Mouse (Mus musculus): ENCODE measurements around the gene Nt5c2.
A peak's percentile ranks its signal among the peaks of the same experiment; 100 is the strongest.
"Not testable (repeated sequence)": the region's sequence is repeated elsewhere in the genome, so short reads cannot be mapped to it uniquely, and the experiment has no call there.

Gene Nt5c2

GRCm38 (mm10) chr19:47015965-47016364 lies 1.0 kb upstream of the Nt5c2 start:
- no peak for DNase-seq

DNA sequence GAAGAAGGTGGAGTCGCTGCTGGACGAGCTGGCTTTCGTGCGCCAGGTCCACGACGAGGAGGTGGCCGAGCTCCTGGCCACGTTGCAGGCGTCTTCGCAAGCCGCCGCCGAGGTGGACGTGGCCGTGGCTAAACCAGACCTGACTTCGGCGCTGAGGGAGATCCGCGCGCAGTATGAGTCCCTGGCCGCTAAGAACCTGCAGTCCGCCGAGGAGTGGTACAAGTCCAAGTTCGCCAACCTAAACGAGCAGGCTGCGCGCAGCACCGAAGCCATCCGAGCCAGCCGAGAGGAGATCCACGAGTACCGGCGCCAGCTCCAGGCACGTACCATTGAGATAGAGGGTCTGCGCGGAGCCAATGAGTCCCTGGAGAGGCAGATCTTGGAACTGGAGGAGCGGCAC lies 443 bp upstream of the Nt5c2 start:
- no peak for DNase-seq

- no peak for DNase-seq
These were observed 850 bp downstream of the Nt5c2 start for GRCm38 (mm10) chr19:47014159-47014446.

GRCm38 (mm10) chr19:47013340-47014158 lies 1.4 kb downstream of the Nt5c2 start:
- peak; percentile 57 for DNase-seq

DNA sequence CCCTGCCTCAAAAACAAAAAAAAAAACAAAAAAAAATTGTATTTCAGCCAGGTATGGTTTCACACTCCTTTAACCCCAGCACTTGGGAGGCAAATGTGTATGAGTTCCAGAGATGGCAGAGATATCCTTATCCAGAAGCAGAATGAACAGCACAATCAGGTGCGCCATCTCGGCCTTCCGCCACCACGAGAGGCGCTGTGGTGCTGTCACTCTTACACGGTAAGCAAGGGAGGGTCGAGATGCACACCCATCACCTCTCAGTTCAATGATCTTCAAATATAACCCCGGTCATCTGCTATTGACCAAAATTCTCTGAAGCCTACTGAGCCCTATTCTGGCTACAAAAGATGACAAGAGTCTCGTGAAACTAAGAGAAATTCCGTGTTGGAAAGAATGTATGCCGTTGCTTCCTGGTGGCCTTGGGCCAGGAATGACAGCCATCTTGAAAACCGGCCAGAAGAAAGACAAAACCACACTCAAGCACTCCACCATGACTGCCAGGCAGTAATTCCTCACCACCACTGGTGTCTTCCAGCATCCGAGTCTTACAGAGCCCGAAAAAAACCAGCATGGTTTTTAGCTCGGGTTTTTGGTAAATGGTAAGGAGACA lies 2.3 kb downstream of the Nt5c2 start:
- peak; percentile 88 for DNase-seq

- no peak for DNase-seq
These were observed 5.0 kb downstream of the Nt5c2 start for GRCm38 (mm10) chr19:47009943-47010342.

DNA sequence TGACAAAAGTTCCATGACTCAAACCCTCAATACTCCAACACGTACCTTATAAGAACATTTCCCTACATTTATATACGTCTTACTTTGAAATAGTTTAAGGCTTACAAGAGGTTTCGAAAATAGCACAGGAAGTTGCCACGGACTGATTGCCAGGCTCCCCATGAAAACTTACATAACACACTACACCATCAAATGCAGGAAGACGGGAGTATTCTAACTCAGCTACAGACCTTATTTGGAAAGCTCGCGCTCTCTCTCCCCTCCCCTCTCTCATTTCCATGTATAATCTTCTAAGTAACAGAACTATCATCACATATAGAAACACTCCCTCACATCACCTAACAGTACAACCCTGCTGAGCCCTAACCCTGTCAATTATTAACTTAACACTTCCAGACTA lies 5.5 kb downstream of the Nt5c2 start:
- DNase-seq: no peak

DNA sequence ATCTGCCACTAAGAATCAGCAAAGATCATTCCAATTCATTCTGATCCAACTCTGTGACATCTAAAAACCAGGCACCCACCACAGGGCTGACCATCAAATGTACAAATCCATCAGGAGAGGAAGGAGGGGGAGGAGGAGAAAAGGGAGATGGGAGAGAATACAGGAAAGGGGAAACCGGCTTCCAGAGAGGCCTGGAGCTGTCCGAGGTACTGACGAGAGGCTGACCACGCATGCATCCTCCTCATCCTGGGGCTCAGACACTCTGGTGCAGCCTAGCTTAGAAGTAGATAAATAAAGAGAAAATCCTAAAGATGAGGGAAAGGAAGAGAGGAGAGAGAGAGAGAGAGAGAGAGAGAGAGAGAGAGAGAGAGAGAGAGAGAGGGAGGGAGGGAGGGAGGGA lies 8.6 kb downstream of the Nt5c2 start:
- peak; percentile 79 for DNase-seq

- DNase-seq: peak; percentile 62
These were observed 9.1 kb downstream of the Nt5c2 start for GRCm38 (mm10) chr19:47005873-47006272.

- no peak for DNase-seq
These were observed 11.0 kb downstream of the Nt5c2 start for GRCm38 (mm10) chr19:47003742-47004511.

DNA sequence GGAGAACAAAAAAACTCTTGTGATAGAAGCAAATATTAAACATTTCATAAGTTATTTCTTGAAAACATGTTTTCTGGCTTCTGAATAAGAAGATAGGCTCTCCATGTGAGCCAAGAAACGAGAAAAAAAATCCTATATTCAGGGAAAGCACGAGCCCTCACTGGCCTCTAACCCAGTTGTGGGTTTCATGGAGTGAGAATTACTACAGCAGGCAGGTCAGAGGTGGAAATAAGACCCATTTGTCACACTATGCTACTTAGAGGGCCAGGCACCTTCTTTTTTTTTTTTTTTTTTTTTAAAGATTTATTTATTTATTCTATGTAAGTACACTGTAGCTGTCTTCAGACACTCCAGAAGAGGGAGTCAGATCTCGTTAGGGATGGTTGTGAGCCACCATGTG lies 14.6 kb downstream of the Nt5c2 start:
- DNase-seq: not testable (repeated sequence)

GRCm38 (mm10) chr19:46999753-47000152 lies 15.2 kb downstream of the Nt5c2 start:
- no peak for DNase-seq

DNA sequence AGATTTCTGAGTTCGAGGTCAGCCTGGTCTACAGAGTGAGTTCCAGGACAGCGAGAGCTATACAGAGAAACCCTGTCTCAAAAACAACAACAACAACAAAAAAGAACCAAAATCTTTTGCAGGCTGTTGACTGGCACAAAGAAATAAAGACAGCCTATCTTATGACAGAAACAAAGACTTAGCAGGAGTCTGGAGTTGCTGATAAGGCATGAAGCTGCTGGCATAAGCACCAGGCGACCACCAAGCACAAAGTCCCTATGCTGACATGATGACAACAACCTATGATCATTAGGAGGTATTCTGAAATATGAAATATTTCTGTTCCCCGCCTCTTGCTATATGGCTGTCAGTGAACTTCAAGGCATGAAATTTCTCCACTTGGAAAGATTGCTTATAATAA lies 16.0 kb downstream of the Nt5c2 start:
- no peak for DNase-seq

DNA sequence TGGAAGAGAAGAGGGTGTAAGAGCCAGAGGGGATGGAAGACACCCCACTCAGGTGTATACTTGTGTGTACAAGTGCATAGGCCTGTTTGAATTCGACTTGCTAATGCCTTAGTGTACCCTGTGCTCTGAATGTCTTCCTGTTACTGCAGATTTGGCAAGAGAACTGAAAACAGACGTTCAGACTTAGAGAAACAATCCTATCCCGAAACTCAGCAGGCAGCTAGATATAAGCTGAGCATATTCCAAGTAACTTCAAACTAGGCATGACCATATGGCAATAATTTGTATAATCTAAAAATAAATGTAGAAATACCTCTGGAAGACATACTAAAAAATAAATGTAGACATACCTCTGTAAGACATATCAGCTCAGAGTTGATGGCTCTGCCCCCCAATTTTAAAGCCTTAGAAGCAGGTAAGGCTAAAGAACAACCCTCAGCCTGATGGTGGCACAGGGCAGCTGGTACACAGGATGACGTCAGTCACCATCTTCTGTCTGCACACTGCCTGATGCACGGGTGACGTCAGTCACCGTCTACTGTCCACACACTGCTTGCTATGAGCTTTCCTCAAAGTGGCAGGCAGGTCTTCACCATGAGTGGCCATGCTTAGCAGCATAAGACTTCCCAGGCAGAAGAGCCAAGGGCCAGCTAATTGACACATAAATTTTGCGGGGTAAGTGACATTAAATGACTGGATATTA lies 16.6 kb downstream of the Nt5c2 start:
- DNase-seq: no peak

DNA sequence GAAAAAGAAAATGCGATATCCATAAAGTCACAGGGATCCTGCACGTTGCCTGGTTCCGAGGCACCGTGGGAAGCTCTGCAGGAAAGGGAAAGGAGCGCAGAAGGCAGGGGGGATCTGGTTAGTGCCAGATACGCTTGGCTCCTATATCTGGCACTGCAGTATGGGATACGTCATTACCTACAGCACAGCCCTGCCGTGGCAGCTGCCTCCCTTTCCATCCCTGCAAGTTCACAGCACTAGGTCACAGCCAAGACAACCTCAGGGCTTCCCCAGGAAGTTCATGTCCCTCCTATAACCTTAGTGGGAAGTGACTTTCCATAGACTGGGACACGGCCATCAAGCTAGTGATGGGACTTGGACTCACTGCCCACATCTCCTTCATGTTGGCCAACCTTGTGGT lies 18.9 kb downstream of the Nt5c2 start:
- DNase-seq: no peak

GRCm38 (mm10) chr19:46992329-46992728 lies 22.6 kb downstream of the Nt5c2 start:
- not testable (repeated sequence) for DNase-seq

- DNase-seq: peak; percentile 95
These were observed 23.8 kb downstream of the Nt5c2 start for GRCm38 (mm10) chr19:46991145-46991544.

DNA sequence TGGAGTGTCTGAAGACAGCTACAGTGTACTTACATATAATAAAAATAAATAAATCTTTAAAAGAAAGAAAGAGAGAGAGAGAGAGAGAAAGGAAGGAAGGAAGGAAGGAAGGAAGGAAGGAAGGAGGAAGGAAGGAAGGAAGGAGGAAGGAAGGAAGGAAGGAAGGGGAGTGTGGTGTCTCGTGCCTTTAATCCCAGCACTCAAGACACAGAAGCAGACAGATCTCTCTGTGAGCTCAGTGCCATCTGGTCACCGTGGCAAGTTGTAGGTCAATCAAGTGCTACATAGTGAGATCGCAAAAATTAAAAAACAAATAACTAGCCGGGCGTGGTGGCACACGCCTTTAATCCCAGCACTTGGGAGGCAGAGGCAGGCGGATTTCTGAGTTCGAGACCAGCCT lies 24.3 kb downstream of the Nt5c2 start:
- DNase-seq: not testable (repeated sequence)

DNA sequence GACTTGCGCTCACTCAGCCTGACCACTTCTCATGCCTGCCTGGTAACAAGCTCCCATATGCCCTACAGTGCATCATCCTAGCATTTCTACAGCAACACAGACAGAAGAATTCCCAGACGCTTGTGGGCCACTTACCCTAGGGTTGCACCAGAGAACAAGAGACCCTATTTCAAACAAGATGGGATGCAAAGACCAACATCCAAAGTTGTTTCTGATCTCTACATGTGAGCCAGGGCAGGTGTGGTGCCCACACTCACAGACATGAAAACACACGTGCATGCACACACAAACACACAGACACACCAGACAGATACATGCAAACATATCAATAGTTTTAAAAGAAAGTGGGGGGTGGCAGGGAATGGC lies 24.8 kb downstream of the Nt5c2 start:
- DNase-seq: no peak

GRCm38 (mm10) chr19:46989479-46990152 lies 25.3 kb downstream of the Nt5c2 start:
- DNase-seq: no peak

DNA sequence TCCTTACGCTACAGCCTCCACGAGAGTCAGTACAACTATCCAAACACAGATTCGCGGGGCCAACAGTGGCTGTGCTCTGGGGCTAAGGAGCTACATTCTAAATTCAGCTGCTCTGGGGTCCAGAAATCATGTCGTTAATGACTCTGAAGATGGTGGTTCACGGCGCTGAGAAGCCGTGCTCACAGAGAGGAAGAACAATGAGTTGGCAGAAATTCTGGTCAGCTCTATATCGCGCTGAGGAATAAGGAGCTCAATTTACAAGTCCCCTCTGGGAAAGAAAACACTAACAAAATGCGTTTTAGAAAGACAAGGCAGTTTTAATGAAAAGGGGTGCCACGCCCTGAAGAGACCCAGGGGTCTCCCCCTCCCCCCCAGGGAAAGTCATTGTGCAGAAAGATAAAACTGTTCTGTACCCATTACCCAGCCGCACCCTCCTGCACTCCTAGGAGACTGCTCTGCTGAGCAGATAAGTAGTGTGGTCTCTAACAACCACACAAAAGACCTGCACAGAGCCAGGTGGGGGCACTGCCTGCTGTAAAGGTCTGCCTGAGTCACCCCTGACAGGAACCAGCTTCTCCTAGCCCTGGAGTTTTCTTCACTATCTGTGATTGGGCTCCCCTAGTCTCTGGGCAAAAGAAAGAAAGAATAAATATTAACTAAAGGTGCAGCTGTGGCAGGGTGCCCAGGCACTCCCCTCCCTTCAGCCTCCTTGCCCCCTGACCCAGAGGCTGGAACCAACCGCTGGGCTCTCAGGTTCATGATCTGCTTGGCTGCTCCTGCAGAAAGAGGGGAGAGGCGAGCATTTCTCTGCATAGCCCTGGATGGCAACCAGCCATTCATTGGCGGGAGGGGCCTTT lies 26.5 kb downstream of the Nt5c2 start:
- DNase-seq: no peak

DNA sequence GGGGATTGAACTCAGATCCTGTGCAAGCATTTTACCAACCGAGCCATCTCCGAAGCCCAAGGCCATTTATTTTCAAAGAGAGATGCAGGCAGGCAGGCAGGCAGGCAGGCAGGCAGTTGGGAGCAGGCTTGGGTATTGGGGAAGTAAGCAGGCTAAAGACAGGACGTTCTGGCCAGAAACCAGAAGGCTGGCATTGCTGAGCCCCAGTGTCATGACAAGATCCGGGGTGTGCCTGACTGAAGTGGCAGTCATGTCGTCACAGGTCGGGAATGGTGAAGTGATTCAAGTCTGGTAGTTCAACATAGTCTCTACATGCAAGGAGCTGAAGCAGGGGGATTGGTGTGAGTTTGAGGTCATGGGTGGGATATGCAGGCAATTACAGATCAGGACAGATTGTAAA lies 27.3 kb downstream of the Nt5c2 start:
- peak; percentile 96 for DNase-seq
